Mouse (Mus musculus): ENCODE measurements at regions not wholly inside any gene's neighbourhood (a gene's known extent, or its start where the extent isn't known, plus 50 kb on each side); places are given as distances from the start of the nearest gene placed in this dataset.

DNA sequence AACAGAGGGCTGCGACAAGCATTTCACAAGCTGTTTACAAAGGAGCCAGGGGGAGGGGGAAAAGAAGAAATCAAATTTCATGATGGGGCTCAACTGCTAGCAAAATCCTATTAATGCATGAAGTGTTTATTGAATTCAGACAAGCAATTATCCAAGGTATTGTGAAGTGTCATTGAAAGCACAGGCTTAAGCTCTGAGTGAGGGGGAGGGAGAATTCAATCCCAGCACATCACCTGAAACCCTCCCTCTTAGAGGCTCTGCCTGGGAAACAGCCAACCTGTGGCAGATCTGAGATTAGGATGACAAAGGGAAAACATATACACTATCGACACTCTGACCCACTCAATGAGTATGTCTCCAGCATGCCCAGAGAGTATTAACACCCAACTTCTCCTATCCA, 396.3 kb downstream of the Dmrt2 start:
- TF ChIP-seq CTCF (IDR thresholded peaks at IDR 0.05; ENCODE audit: extremely low read depth, insufficient read length, insufficient replicate concordance, low read depth, low read length) (no peak), POLR2A (IDR thresholded peaks at IDR 0.05; ENCODE audit: low read depth, low read length) (no peak)
